Mouse (Mus musculus) lung, postnatal 0 days (tissue): ENCODE measurements around the gene Cald1. TPM values are rescaled to one million over a fixed set of nuclear protein-coding genes. Genes with fewer than 3 reads are reported as not detected.
A peak's percentile ranks its signal among the peaks of the same experiment; 100 is the strongest.

Source experiments
- ATAC-seq: fragments of 200-750 bp; cut with Nextera tagmentation; 2 replicates; pipeline ENCODE4 v1.8.0; 2017; ENCODE audit warnings: moderate library complexity
- DNase-seq: peaks from one replicate; pipeline ENCODE4 v3.0.0-alpha.2; 2016; ENCODE audit warnings: low spot score
- H3K27ac ChIP-seq: fragments of 300-500 bp; sonication (generic); 2 replicates; pipeline ENCODE4 v1.5.1; 2014; ENCODE audit warnings: antibody characterized with exemption, mild to moderate bottlenecking, low read length, mixed read lengths
- H3K27me3 ChIP-seq: fragments of 300-500 bp; sonication (generic); replicated peaks from 2 replicates; pipeline ENCODE4 v1.6.1; 2014; ENCODE audit warnings: low read length, mixed read lengths; ENCODE audit not compliant: insufficient read depth
- H3K36me3 ChIP-seq: fragments of 300-500 bp; sonication (generic); 2 replicates; pipeline ENCODE4 v1.6.1; 2014; ENCODE audit warnings: low read length, mixed read lengths; ENCODE audit not compliant: insufficient read depth
- H3K4me1 ChIP-seq: fragments of 300-500 bp; sonication (generic); 2 replicates; pipeline ENCODE4 v1.6.1; 2014; ENCODE audit warnings: antibody characterized with exemption, low read depth, low read length, mixed read lengths; ENCODE audit not compliant: insufficient read depth
- H3K4me2 ChIP-seq: fragments of 300-500 bp; sonication (generic); replicated peaks from 2 replicates; pipeline ENCODE4 v1.6.1; 2014; ENCODE audit warnings: low read depth, mild to moderate bottlenecking, low read length, moderate library complexity, mixed read lengths
- H3K4me3 ChIP-seq: fragments of 300-500 bp; sonication (generic); 2 replicates; pipeline ENCODE4 v1.5.1; 2014; ENCODE audit warnings: low read depth, low read length
- H3K9ac ChIP-seq: fragments of 300-500 bp; sonication (generic); replicated peaks from 2 replicates; pipeline ENCODE4 v1.6.1; 2014; ENCODE audit warnings: low read depth, mild to moderate bottlenecking
- H3K9me3 ChIP-seq: fragments of 300-500 bp; sonication (generic); 2 replicates; pipeline ENCODE4 v1.6.1; 2016; ENCODE audit warnings: low read length, mixed read lengths
- CTCF ChIP-seq: IDR thresholded peaks from 2 replicates; pipeline ENCODE4 v1.5.1; 2016; ENCODE audit warnings: antibody characterized with exemption, mild to moderate bottlenecking
- EP300 ChIP-seq: IDR thresholded peaks from 2 replicates; pipeline ENCODE4 v1.6.1; 2016; ENCODE audit warnings: antibody characterized with exemption, mild to moderate bottlenecking, control low read depth
- WGBS: fragments of 180-500 bp; shearing (Covaris S2); extraction: QIAGEN DNeasy Blood & Tissue Kit; methylation state at CpG from one replicate; pipeline ENCODE4 v1.1.7; 2014; 5-methylcytosine and 5-hydroxymethylcytosine counted together
- polyA plus RNA-seq: library from polyadenylated mRNA; unstranded; fragments of >200 nt; fragmentation: Nextera tagmentation; extraction: Ambion mirVana; gene quantifications from 2 replicates; pipeline ENCODE4 v1.2.1, GENCODE M21; 2015

The Cald1 gene
- polyA plus RNA-seq, 1 experiment from 2014 or later = 249 TPM

- H3K27me3 ChIP-seq = no peaks in the 10 kb centered on the region
- ATAC-seq (no peak), DNase-seq (peak; percentile 49)
- peak overlapping the region; percentile 34 for H3K4me3 ChIP-seq
- TF ChIP-seq EP300 (no peak), CTCF (no peak)
- H3K27ac ChIP-seq = peak overlapping the region; percentile 48
- peak overlapping the region; percentile 27 for H3K9ac ChIP-seq
- no peaks in the 10 kb centered on the region for H3K36me3 ChIP-seq
- H3K9me3 ChIP-seq = no peaks in the 10 kb centered on the region
- H3K4me1 ChIP-seq = peaks cover 6% of the 10 kb centered on the region; the same call in 1 of the 2 replicates
- 32% methylated on average over 14 of the region's 14 CpGs for WGBS
- peak overlapping the region; percentile 48 for H3K4me2 ChIP-seq
Measured at GRCm38 (mm10) chr6:34709946-34710682, 111.8 kb downstream of the Cald1 start.

GRCm38 (mm10) chr6:34710848-34711247 is 112.5 kb downstream of the Cald1 start:
- Histone ChIP-seq H3K4me1 (peaks cover 6% of the 10 kb centered on the region; the same call in 1 of the 2 replicates), H3K9me3 (no peaks in the 10 kb centered on the region), H3K4me2 (peak overlapping the region; percentile 48; the same call in 1 of the 2 replicates), H3K36me3 (no peaks in the 10 kb centered on the region), H3K9ac (no peak overlapping the region), H3K27ac (no peak overlapping the region), H3K27me3 (no peaks in the 10 kb centered on the region), H3K4me3 (no peak overlapping the region)
- DNase-seq (no peak), ATAC-seq (no peak)
- WGBS = 58% methylated on average over 5 of the region's 5 CpGs
- TF ChIP-seq EP300 = no peak
- no peak for TF ChIP-seq CTCF

DNA sequence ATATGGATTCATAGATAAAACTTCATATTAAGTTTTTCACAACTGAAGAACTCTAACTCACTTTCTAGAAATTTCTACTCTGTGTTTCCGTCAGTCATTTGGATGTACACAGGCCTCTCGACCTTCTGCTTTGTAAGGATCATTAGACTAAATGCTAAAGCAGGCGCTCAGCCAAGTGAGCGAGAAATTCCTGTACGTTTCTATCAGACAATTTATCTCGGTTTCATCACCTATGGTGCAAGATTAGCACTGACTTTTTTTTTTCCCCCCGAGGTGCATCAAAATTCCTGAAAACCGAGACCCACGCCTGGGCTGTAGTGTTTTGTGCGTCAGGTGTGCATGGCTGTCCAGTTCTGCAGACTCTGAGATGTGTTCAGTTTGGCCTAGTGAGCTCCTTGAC is 113.3 kb downstream of the Cald1 start:
- Histone ChIP-seq H3K36me3 (no peaks in the 10 kb centered on the region), H3K4me1 (peaks cover 10% of the 10 kb centered on the region; the same call in 1 of the 2 replicates), H3K9ac (no peak overlapping the region), H3K4me2 (no peak overlapping the region), H3K27ac (no peak overlapping the region), H3K27me3 (no peaks in the 10 kb centered on the region), H3K4me3 (no peak overlapping the region), H3K9me3 (no peaks in the 10 kb centered on the region)
- no peak for DNase-seq
- TF ChIP-seq EP300 (no peak), CTCF (no peak)
- 65% methylated on average over 10 of the region's 10 CpGs for WGBS
- no peak for ATAC-seq

- Histone ChIP-seq H3K9me3 (no peaks in the 10 kb centered on the region), H3K4me2 (no peak overlapping the region), H3K4me1 (peaks cover 23% of the 10 kb centered on the region; the same call in 1 of the 2 replicates), H3K9ac (no peak overlapping the region), H3K36me3 (no peaks in the 10 kb centered on the region), H3K27me3 (no peaks in the 10 kb centered on the region), H3K27ac (0 out of 2 replicates have a peak overlapping the region, but pooled peaks have one; percentile 16), H3K4me3 (no peak overlapping the region)
- WGBS = 61% methylated on average over 4 of the region's 4 CpGs
- DNase-seq (peak; percentile 41), ATAC-seq (no peak)
- no peak for TF ChIP-seq CTCF
- TF ChIP-seq EP300 = no peak
Measured at GRCm38 (mm10) chr6:34713169-34713568, 114.9 kb downstream of the Cald1 start.

- 0 out of 2 replicates have a peak overlapping the region, but pooled peaks have one; percentile 16 for H3K27ac ChIP-seq
- no peaks in the 10 kb centered on the region for H3K9me3 ChIP-seq
- peaks cover 21% of the 10 kb centered on the region; the same call in 1 of the 2 replicates for H3K4me1 ChIP-seq
- H3K9ac ChIP-seq = no peak overlapping the region
- H3K27me3 ChIP-seq = no peaks in the 10 kb centered on the region
- DNase-seq (no peak), ATAC-seq (no peak)
- WGBS = 84% methylated on average over 8 of the region's 8 CpGs
- TF ChIP-seq CTCF (no peak), EP300 (no peak)
- H3K4me3 ChIP-seq = no peak overlapping the region
- no peaks in the 10 kb centered on the region for H3K36me3 ChIP-seq
- no peak overlapping the region for H3K4me2 ChIP-seq
Measured at GRCm38 (mm10) chr6:34713777-34714176, 115.5 kb downstream of the Cald1 start.

- no peak for TF ChIP-seq CTCF
- peak; percentile 69; the same call in 1 of the 2 replicates for TF ChIP-seq EP300
- no peak overlapping the region for H3K27ac ChIP-seq
- H3K27me3 ChIP-seq = no peaks in the 10 kb centered on the region
- no peaks in the 10 kb centered on the region for H3K9me3 ChIP-seq
- WGBS = 43% methylated on average over 4 of the region's 4 CpGs
- H3K4me1 ChIP-seq = peaks cover 26% of the 10 kb centered on the region; the same call in 1 of the 2 replicates
- ATAC-seq (peak; percentile 69), DNase-seq (peak; percentile 95)
- no peak overlapping the region for H3K9ac ChIP-seq
- no peak overlapping the region for H3K4me3 ChIP-seq
- no peak overlapping the region for H3K4me2 ChIP-seq
- H3K36me3 ChIP-seq = no peaks in the 10 kb centered on the region
Measured at GRCm38 (mm10) chr6:34714612-34715011, 116.3 kb downstream of the Cald1 start.
